8 mouse cellular contexts compared by ENCODE assay signal in the genomic region with DNA sequence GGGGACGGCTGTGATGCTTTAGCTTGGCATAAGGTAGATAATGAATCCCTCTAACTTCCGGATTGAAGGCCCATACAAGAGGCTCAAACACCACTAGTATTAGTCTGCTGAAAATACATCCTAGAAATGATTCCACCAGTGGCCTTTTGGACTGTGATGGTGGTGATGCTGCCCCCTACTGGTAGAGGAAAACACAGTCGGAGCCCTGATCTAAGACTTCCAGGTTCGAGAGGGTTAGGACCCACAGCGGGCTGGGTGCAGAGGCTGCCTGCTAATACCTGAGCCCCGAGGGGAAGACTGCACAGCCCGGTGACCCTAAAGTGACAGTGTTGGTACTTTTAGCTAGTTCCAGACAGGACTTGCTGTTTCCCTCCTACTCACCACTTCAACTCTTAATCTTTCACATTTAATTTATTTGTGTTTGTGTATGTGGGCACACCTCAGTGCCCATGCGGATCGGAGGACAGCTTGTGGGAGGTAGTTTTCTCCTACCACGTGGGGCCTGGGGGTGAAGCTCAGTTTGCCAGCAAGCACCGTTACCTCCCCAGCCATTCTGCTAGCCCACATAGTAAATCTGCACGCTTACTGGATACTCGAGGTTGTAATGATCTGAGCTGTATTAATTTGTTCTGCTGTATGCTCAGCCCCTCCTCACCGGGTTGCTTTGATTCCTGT. TPM values are rescaled to one million over a fixed set of nuclear protein-coding genes. Genes with fewer than 3 reads are reported as not detected.
DNase-seq lines count a peak whose midpoint lies in the region; ATAC-seq and TF ChIP-seq lines count a peak whose summit lies in the region.

No protein-coding gene starts in this region.

- WGBS in limb, embryonic 15.5 days, result 34% methylated on average over 14 of the region's 14 CpGs

- H3K4me1 ChIP-seq in limb, embryonic 15.5 days, result no peaks in the 10 kb centered on the region
- H3K4me1 ChIP-seq in testis, adult 2 months (ENCODE audit: control insufficient read depth, insufficient read depth, low read length), result no peaks in the 10 kb centered on the region

- TF ChIP-seq CTCF in testis, adult 2 months (IDR thresholded peaks at IDR 0.05; ENCODE audit: control insufficient read depth, insufficient read depth, insufficient replicate concordance, low read depth, low read length), result peak; percentile 57; the same call in 1 of the 2 replicates

- DNase-seq in 3134 (ENCODE audit: extremely low read depth, insufficient read length, low spot score), result peak; percentile 35
- DNase-seq in embryo, embryonic 10 days (ENCODE audit: low spot score), result peak; percentile 84
- peak; percentile 94 for DNase-seq in heart, adult 11 months
- DNase-seq in kidney, adult 8-10 months, result peak; percentile 40 to 65
- peak; percentile 48 to 70 for DNase-seq in natural killer cell, adult 2 months (ENCODE audit: low spot score in 2 of 2)

- no peak overlapping the region for H3K9ac ChIP-seq in limb, embryonic 15.5 days

- no peak overlapping the region for H3K27ac ChIP-seq in limb, embryonic 15.5 days
- H3K27ac ChIP-seq in testis, adult 2 months (ENCODE audit: control insufficient read depth, insufficient read depth, low read depth, low read length), result no peak overlapping the region

- 0 out of 2 replicates have a peak overlapping the region, but pooled peaks have one; percentile 14 for H3K4me2 ChIP-seq in limb, embryonic 15.5 days

- no peak for TF ChIP-seq POLR2A in testis, adult 2 months (IDR thresholded peaks at IDR 0.05; ENCODE audit: control insufficient read depth, low read depth, low read length)

- H3K4me3 ChIP-seq in limb, embryonic 15.5 days, result no peak overlapping the region
- H3K4me3 ChIP-seq in testis, adult 2 months (ENCODE audit: control insufficient read depth, low read depth, low read length), result no peak overlapping the region

- H3K36me3 ChIP-seq in limb, embryonic 15.5 days, result peaks cover 12% of the 10 kb centered on the region
- H3K36me3 ChIP-seq in testis, adult 2 months (ENCODE audit: control insufficient read depth, insufficient read depth, low read length), result no peaks in the 10 kb centered on the region

- no peaks in the 10 kb centered on the region for H3K27me3 ChIP-seq in limb, embryonic 15.5 days
- H3K27me3 ChIP-seq in testis, adult 2 months (ENCODE audit: control insufficient read depth, insufficient read depth, low read length), result no peaks in the 10 kb centered on the region

- peak; percentile 75 for ATAC-seq in activated CD4-positive, CD25-positive, alpha-beta regulatory T cell, adult 4 months
- peak; percentile 60 for ATAC-seq in limb, embryonic 15.5 days (ENCODE audit: insufficient number of reproducible peaks, low FRiP score, low TSS enrichment, low read depth)

- no peaks in the 10 kb centered on the region for H3K9me3 ChIP-seq in limb, embryonic 15.5 days

RNA-seq across cellular contexts. Expression of a gene that starts 33.4 kb away (rescaled TPM):
- 10 to 100 TPM; 51.8 to 54.2 TPM for polyA plus RNA-seq in activated CD4-positive, CD25-positive, alpha-beta regulatory T cell, adult 4 months (2017; shearing (Covaris generic))
- polyA plus RNA-seq in limb, embryonic 15.5 days (2015; fragmentation: Nextera tagmentation; extraction: Ambion mirVana), result 83.0 and 88.2 TPM in 2 replicates
- polyA plus RNA-seq in testis, adult 2 months (2012; rRNA removed), result 64.7 and 65.8 TPM in 2 replicates

RNA-seq across cellular contexts. Expression of a gene that starts 46.8 kb away (rescaled TPM):
- 10 to 100 TPM; 59.6 to 65.6 TPM for polyA plus RNA-seq in activated CD4-positive, CD25-positive, alpha-beta regulatory T cell, adult 4 months (2017; shearing (Covaris generic))
- 38.0 and 39.9 TPM in 2 replicates for polyA plus RNA-seq in limb, embryonic 15.5 days (2015; fragmentation: Nextera tagmentation; extraction: Ambion mirVana)
- polyA plus RNA-seq in testis, adult 2 months (2012; rRNA removed), result 41.4 and 54.8 TPM in 2 replicates

RNA-seq across cellular contexts. Expression of a gene that starts 51.6 kb away (rescaled TPM):
- polyA plus RNA-seq in activated CD4-positive, CD25-positive, alpha-beta regulatory T cell, adult 4 months (2017; shearing (Covaris generic)), result 10 to 100 TPM; 11.2 to 15.7 TPM
- 25.9 and 29.7 TPM in 2 replicates for polyA plus RNA-seq in limb, embryonic 15.5 days (2015; fragmentation: Nextera tagmentation; extraction: Ambion mirVana)
- 19.5 and 21.5 TPM in 2 replicates for polyA plus RNA-seq in testis, adult 2 months (2012; rRNA removed)

Comparison
In these comparisons a context has a peak if more than half of its experiments do, and no peak if none do; other contexts are left out.
1. DNase-seq: peak in every context shown above with its lines; median percentile 94 in heart, adult 11 months; 84 in embryo, embryonic 10 days; 59 in natural killer cell, adult 2 months; 52 in kidney, adult 8-10 months; 35 in 3134.